Mouse (Mus musculus) CH12.LX (cell line): ENCODE data around the gene Vps35l. TPM values are rescaled to one million over a fixed set of nuclear protein-coding genes. Genes with fewer than 3 reads are reported as not detected.

Experiments
- DNase-seq: peaks from one replicate; pipeline ENCODE4 v3.0.0-alpha.2; 2013; ENCODE audit errors: extremely low read depth
- H3K27ac ChIP-seq: 2 replicates; pipeline ENCODE4 v1.5.1; 2012; ENCODE audit warnings: low read depth, mild to moderate bottlenecking, control low read depth, moderate library complexity; ENCODE audit not compliant: insufficient read depth
- H3K27me3 ChIP-seq: replicated peaks from 2 replicates; pipeline ENCODE3; 2012; ENCODE audit warnings: inconsistent platforms
- H3K36me3 ChIP-seq, 2 experiments: replicated peaks in 1 of 2; 2 replicates each; pipeline versions ENCODE3 to v1.6.1; 2012; ENCODE audit warnings: inconsistent platforms in 1 of 2, low read length in 1 of 2, mild to moderate bottlenecking in 1 of 2, mixed read lengths in 1 of 2, moderate library complexity in 1 of 2; ENCODE audit not compliant: control insufficient read depth in 1 of 2, insufficient read depth in 1 of 2
- H3K4me1 ChIP-seq, 2 experiments: 2 replicates each; pipeline ENCODE4 v1.6.1; 2012; ENCODE audit warnings: inconsistent platforms in 1 of 2, moderate library complexity in 1 of 2; ENCODE audit not compliant: insufficient read depth in 2 of 2, control insufficient read depth in 1 of 2
- H3K4me2 ChIP-seq: 2 replicates; pipeline ENCODE4 v1.6.1; 2012; ENCODE audit warnings: low read depth, mild to moderate bottlenecking, control low read depth; ENCODE audit not compliant: poor library complexity, insufficient read depth, severe bottlenecking
- H3K4me3 ChIP-seq, 3 experiments: fragments of 150-350 bp in 1 of 3; sonication (generic) in 1 of 3; replicated peaks in 1 of 3; 2 replicates each; pipeline versions ENCODE3 to v1.5.1; 2011 to 2012; ENCODE audit warnings: low read depth in 2 of 3, low read length in 2 of 3, mild to moderate bottlenecking in 2 of 3, moderate library complexity in 2 of 3, control low read depth in 1 of 3, improper control_type of control experiment in 1 of 3, inconsistent platforms in 1 of 3, mixed read lengths in 1 of 3; ENCODE audit not compliant: poor library complexity in 1 of 3
- H3K79me2 ChIP-seq: replicated peaks from 2 replicates; pipeline ENCODE4 v1.6.1; 2012; ENCODE audit warnings: mild to moderate bottlenecking, moderate library complexity; ENCODE audit not compliant: control insufficient read depth, poor library complexity, insufficient read depth, severe bottlenecking; ENCODE audit errors: extremely low read depth
- H3K9ac ChIP-seq: 2 replicates; pipeline ENCODE4 v1.6.1; 2012; ENCODE audit warnings: low read depth, mild to moderate bottlenecking, control low read depth, moderate library complexity; ENCODE audit not compliant: insufficient read depth
- H3K9me3 ChIP-seq: replicated peaks from 2 replicates; pipeline ENCODE3; 2012; ENCODE audit warnings: low read length, inconsistent platforms, mixed read lengths
- BHLHE40 ChIP-seq: IDR thresholded peaks from 2 replicates; pipeline ENCODE4 v1.6.1; 2011; ENCODE audit warnings: mild to moderate bottlenecking, low read depth, low read length, improper control_type of control experiment
- CHD1 ChIP-seq: IDR thresholded peaks from 2 replicates; pipeline ENCODE4 v1.6.1; 2012; ENCODE audit warnings: low read depth, low read length, improper control_type of control experiment, inconsistent platforms
- CHD2 ChIP-seq: IDR thresholded peaks from 2 replicates; pipeline ENCODE4 v1.6.1; 2011; ENCODE audit warnings: low read length, improper control_type of control experiment
- CTCF ChIP-seq, 2 experiments: IDR thresholded peaks in 1 of 2; conservative IDR thresholded peaks in 1 of 2; 2 replicates each; pipeline ENCODE4 v1.5.1; 2011 to 2012; ENCODE audit warnings: low read depth in 2 of 2, low read length in 2 of 2, improper control_type of control experiment in 1 of 2, inconsistent platforms in 1 of 2, mild to moderate bottlenecking in 1 of 2, moderate library complexity in 1 of 2
- E2F4 ChIP-seq: IDR thresholded peaks from 2 replicates; pipeline ENCODE4 v1.6.1; 2011; ENCODE audit warnings: low read depth, low read length, improper control_type of control experiment; ENCODE audit not compliant: insufficient replicate concordance
- ELF1 ChIP-seq: IDR thresholded peaks from 2 replicates; pipeline ENCODE4 v1.6.1; 2014; ENCODE audit warnings: low read depth, mild to moderate bottlenecking, inconsistent platforms, low read length, improper control_type of control experiment
- EP300 ChIP-seq: IDR thresholded peaks from 2 replicates; pipeline ENCODE4 v1.6.1; 2011; ENCODE audit warnings: low read length, improper control_type of control experiment
- ETS1 ChIP-seq: conservative IDR thresholded peaks from 2 replicates; pipeline ENCODE4 v1.6.1; 2012; ENCODE audit warnings: low read depth, mild to moderate bottlenecking, inconsistent platforms, low read length, improper control_type of control experiment, moderate library complexity
- GABPA ChIP-seq: IDR thresholded peaks from 2 replicates; pipeline ENCODE4 v1.6.1; 2012; ENCODE audit warnings: low read depth, low read length, improper control_type of control experiment, inconsistent platforms; ENCODE audit not compliant: insufficient replicate concordance
- HCFC1 ChIP-seq: IDR thresholded peaks from 2 replicates; pipeline ENCODE4 v1.6.1; 2012; ENCODE audit warnings: low read depth, mild to moderate bottlenecking, inconsistent platforms, low read length, improper control_type of control experiment
- IRF4 ChIP-seq: IDR thresholded peaks from 2 replicates; pipeline ENCODE4 v1.6.1; 2014; ENCODE audit warnings: low read depth, mild to moderate bottlenecking, inconsistent platforms, low read length, improper control_type of control experiment
- JUN ChIP-seq: IDR thresholded peaks from 2 replicates; pipeline ENCODE4 v1.6.1; 2011; ENCODE audit warnings: low read depth, mild to moderate bottlenecking, low read length, improper control_type of control experiment, moderate library complexity; ENCODE audit not compliant: insufficient read depth
- JUND ChIP-seq: conservative IDR thresholded peaks from 2 replicates; pipeline ENCODE4 v1.6.1; 2011; ENCODE audit warnings: low read depth, low read length, improper control_type of control experiment
- KAT2A ChIP-seq: IDR thresholded peaks from 2 replicates; pipeline ENCODE4 v1.6.1; 2012; ENCODE audit warnings: low read length, improper control_type of control experiment, inconsistent platforms; ENCODE audit not compliant: insufficient replicate concordance
- MAZ ChIP-seq: IDR thresholded peaks from 2 replicates; pipeline ENCODE4 v1.6.1; 2012; ENCODE audit warnings: low read depth, mild to moderate bottlenecking, inconsistent platforms, low read length, improper control_type of control experiment, moderate library complexity
- MEF2A ChIP-seq: IDR thresholded peaks from 2 replicates; pipeline ENCODE4 v1.6.1; 2014; ENCODE audit warnings: low read depth, mild to moderate bottlenecking, inconsistent platforms, low read length, improper control_type of control experiment, borderline replicate concordance
- MXI1 ChIP-seq: IDR thresholded peaks from 2 replicates; pipeline ENCODE4 v1.6.1; 2011; ENCODE audit warnings: mild to moderate bottlenecking, low read depth, low read length, improper control_type of control experiment
- MYC ChIP-seq: IDR thresholded peaks from 2 replicates; pipeline ENCODE4 v1.6.1; 2011; ENCODE audit warnings: low read depth, mild to moderate bottlenecking, improper control_type of control experiment, low read length
- NELFE ChIP-seq: IDR thresholded peaks from 2 replicates; pipeline ENCODE4 v1.6.1; 2011; ENCODE audit warnings: low read depth, low read length, improper control_type of control experiment
- NRF1 ChIP-seq: IDR thresholded peaks from 2 replicates; pipeline ENCODE4 v1.6.1; 2014; ENCODE audit warnings: low read depth, mild to moderate bottlenecking, inconsistent platforms, low read length, improper control_type of control experiment, moderate library complexity
- PAX5 ChIP-seq: IDR thresholded peaks from 2 replicates; pipeline ENCODE4 v1.6.1; 2012; ENCODE audit warnings: low read length, inconsistent platforms, mixed read lengths
- POLR2A ChIP-seq: IDR thresholded peaks from 2 replicates; pipeline ENCODE4 v1.6.1; 2011; ENCODE audit warnings: low read depth, mild to moderate bottlenecking, improper control_type of control experiment, low read length
- POLR2AphosphoS2 ChIP-seq: IDR thresholded peaks from 2 replicates; pipeline ENCODE4 v1.6.1; 2011; ENCODE audit warnings: low read depth, low read length, improper control_type of control experiment
- SIN3A ChIP-seq: IDR thresholded peaks from 2 replicates; pipeline ENCODE4 v1.6.1; 2012; ENCODE audit warnings: low read length, improper control_type of control experiment, inconsistent platforms
- TBP ChIP-seq: conservative IDR thresholded peaks from 2 replicates; pipeline ENCODE4 v1.6.1; 2011; ENCODE audit warnings: low read depth, low read length, improper control_type of control experiment
- TCF12 ChIP-seq: IDR thresholded peaks from 2 replicates; pipeline ENCODE4 v1.6.1; 2014; ENCODE audit warnings: low read depth, mild to moderate bottlenecking, inconsistent platforms, low read length, improper control_type of control experiment
- UBTF ChIP-seq: IDR thresholded peaks from 2 replicates; pipeline ENCODE4 v1.6.1; 2012; ENCODE audit warnings: low read depth, mild to moderate bottlenecking, inconsistent platforms, low read length, improper control_type of control experiment, moderate library complexity
- USF2 ChIP-seq: conservative IDR thresholded peaks from 2 replicates; pipeline ENCODE4 v1.6.1; 2011; ENCODE audit warnings: low read depth, low read length, improper control_type of control experiment
- dilution Hi-C: fragments of 300-500 bp; cut with MboI; formaldehyde crosslinking; loops from 2 replicates; pipeline ENCODE4 v1.14.3; 2020; ENCODE audit warnings: low sequenced_read_pairs; ENCODE audit not compliant: extremely low pct_unique_long_range_greater_than_20kb, extremely low pct_ligation_motif_present
- in situ Hi-C: fragments of 300-500 bp; cut with MboI; formaldehyde crosslinking; loops from 3 replicates; pipeline ENCODE4 v1.14.3; 2019; ENCODE audit warnings: low sequenced_read_pairs, low pct_ligation_motif_present, low pct_unique_long_range_greater_than_20kb, mixed read lengths
- polyA plus RNA-seq: library from polyadenylated mRNA; unstranded; fragments of >175 nt; gene quantifications from 2 replicates; pipeline ENCODE4 v1.2.1, GENCODE M21; 2012; ENCODE audit warnings: low read depth; ENCODE audit not compliant: insufficient read length
- total RNA-seq, 2 experiments: library from RNA; depleted of rRNA; stranded (reverse); fragments of 300-350 nt in 1 of 2; fragments of >200 nt in 1 of 2; gene quantifications; 2 replicates each; pipeline ENCODE4 v1.2.3; 2012 to 2014

The Vps35l gene
- total and polyA plus RNA-seq, 3 experiments = 43.9 to 57.7 (median 54.7) TPM

DNA sequence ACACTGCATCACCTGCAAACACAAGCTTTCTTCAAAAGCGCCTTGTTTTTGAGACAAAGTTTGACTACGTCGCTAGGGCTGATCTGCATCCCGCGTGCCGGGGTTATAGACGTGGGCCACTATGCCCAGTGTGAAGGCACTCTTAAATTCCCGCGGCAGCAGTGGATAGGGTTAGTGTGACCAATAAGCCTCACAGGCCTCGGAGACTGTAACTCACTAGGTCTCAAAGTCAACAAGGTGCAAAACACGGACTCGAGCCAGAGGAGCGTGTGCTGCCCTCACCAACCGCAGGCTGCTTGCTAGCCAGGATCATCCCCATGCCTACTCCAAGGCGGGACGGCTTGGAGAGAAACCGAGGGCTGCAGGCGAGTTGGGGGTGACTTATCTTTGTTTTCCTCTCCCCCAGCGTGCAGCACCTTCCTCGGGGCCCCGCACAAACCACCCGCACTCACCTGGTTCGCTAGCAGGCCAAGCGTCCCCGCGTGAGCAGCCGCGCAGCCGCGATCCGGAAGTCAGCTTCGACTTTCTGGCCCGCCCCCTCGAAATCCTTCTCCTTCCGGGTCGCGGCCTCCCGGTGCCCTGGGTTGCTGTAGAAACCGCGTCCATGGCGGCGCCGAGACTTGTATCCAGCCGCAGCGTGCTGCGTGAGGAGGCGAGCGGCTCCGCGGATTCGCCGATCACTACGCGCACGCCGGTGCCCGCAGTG lies 115.3 kb downstream of the Vps35l start, which contains the start of gene Iqck (continued):
- TF ChIP-seq NELFE = peak; percentile 94
- TF ChIP-seq USF2 = no peak
- no peak for TF ChIP-seq JUND
- peak; percentile 94 for TF ChIP-seq POLR2A
- peak; percentile 91 for TF ChIP-seq CHD2
- no peak; the same call in 1 of the 2 replicates for TF ChIP-seq GABPA
- peak; percentile 69 for TF ChIP-seq NRF1
- TF ChIP-seq SIN3A = peak; percentile 99
- TF ChIP-seq MAZ = peak; percentile 46; the same call in 1 of the 2 replicates
- TF ChIP-seq CTCF (conservative IDR thresholded peaks at IDR 0.05 in 1 of 2, IDR thresholded peaks at IDR 0.05 in 1 of 2; ENCODE audit: low read depth in 2 of 2, low read length in 2 of 2) = no peak
- TF ChIP-seq TBP = no peak
- peak; percentile 99 for TF ChIP-seq MXI1
- TF ChIP-seq TCF12 = peak; percentile 70

DNA sequence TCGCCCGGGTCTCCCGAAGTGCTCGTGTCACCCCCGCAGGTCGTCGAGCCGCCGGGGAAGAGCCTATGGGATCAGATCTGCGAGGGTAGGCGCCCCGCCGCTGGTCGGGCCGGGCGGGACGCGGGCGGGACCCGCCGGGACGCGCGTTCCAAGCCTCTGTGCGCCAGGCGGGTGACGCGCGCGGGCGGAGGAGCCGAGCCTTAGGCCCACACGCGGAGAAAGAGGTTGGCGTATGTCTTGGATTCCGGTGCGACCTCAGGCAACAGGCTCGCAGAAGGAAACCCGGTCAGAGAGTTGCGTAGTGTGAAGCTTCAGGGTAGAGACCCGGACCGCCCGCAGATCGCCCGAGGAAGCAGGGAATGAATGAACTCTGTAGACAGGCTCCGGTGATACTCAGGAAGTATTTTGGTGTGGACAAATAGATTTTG lies 115.9 kb downstream of the Vps35l start, which contains the start of gene Knop1:
Knop1 (minus strand) TSS at position 378 of the 428 bp plus-strand sequence.
- H3K9me3 ChIP-seq = no peaks in the 10 kb centered on the region
- H3K27me3 ChIP-seq = no peaks in the 10 kb centered on the region
- peak within 1 kb of the TSS; percentile 94 to 97 (median 94) for H3K4me3 ChIP-seq
- H3K4me1 ChIP-seq = peaks cover 3 to 37% of the 10 kb centered on the region in 2 experiments; a peak in 2 of 4 replicates
- no peak within 1 kb of the TSS for H3K27ac ChIP-seq
- dilution Hi-C loops (no loop called here), in situ Hi-C loops (loop anchor here (10.0 kb wide), 1 partner anchor 139 kb away; the partner anchor contains the start of gene Gprc5b)
- peak; percentile 7 for DNase-seq
- H3K9ac ChIP-seq = peak within 1 kb of the TSS; percentile 82
- no peak for TF ChIP-seq KAT2A
- 0 out of 2 replicates have a peak, but pooled peaks have one; percentile 57 for TF ChIP-seq UBTF
- TF ChIP-seq NRF1 = no peak
- no peak for TF ChIP-seq POLR2A
- peak; percentile 35 for TF ChIP-seq MXI1
- 0 out of 2 replicates have a peak, but pooled peaks have one; percentile 4 for TF ChIP-seq MEF2A
- peak; percentile 43; the same call in 1 of the 2 replicates for TF ChIP-seq CHD1
- peak within 1 kb of the TSS; percentile 79 for H3K4me2 ChIP-seq
- peaks cover 20 to 34% of the 10 kb centered on the region in 2 experiments for H3K36me3 ChIP-seq
- H3K79me2 ChIP-seq = peaks cover 35% of the 10 kb centered on the region

GRCm38 (mm10) chr7:118858640-118859039 lies 118.6 kb downstream of the Vps35l start:
- H3K36me3 ChIP-seq = peaks cover 0 to 6% of the 10 kb centered on the region in 2 experiments
- no peak for DNase-seq
- TF ChIP-seq POLR2A (no peak), PAX5 (no peak), TBP (no peak), JUN (no peak), UBTF (no peak), IRF4 (no peak), ETS1 (no peak), ELF1 (no peak), MYC (no peak), NRF1 (no peak), E2F4 (no peak), HCFC1 (no peak), BHLHE40 (no peak), KAT2A (no peak), USF2 (no peak), EP300 (no peak), POLR2AphosphoS2 (no peak), CTCF (conservative IDR thresholded peaks at IDR 0.05 in 1 of 2, IDR thresholded peaks at IDR 0.05 in 1 of 2; ENCODE audit: low read depth in 2 of 2, low read length in 2 of 2) (no peak)
- TF ChIP-seq, all 38 proteins: peak for 0
- peaks cover 3 to 12% of the 10 kb centered on the region in 2 experiments; a peak in 2 of 4 replicates for H3K4me1 ChIP-seq
- no peaks in the 10 kb centered on the region for H3K9me3 ChIP-seq
- in situ Hi-C loops = loop anchor here (10.0 kb wide), 1 partner anchor 136 kb away; the partner anchor contains the start of gene Gprc5b
- peaks cover 18% of the 10 kb centered on the region for H3K79me2 ChIP-seq
- H3K4me2 ChIP-seq = no peak overlapping the region
- no peak overlapping the region for H3K27ac ChIP-seq
- no peaks in the 10 kb centered on the region for H3K27me3 ChIP-seq
- dilution Hi-C loops = no loop called here
- H3K9ac ChIP-seq = no peak overlapping the region
- H3K4me3 ChIP-seq = no peak overlapping the region
